Mouse (Mus musculus) heart, postnatal 0 days (tissue): Measurements from ENCODE around the gene Zfp827. TPM values are rescaled to one million over a fixed set of nuclear protein-coding genes. Genes with fewer than 3 reads are reported as not detected.

Source experiments
- ATAC-seq: fragments of 200-750 bp; cut with Nextera tagmentation; 2 replicates; pipeline ENCODE4 v1.8.0; 2017; ENCODE audit warnings: low read depth, moderate number of reproducible peaks, moderate library complexity; ENCODE audit not compliant: insufficient read depth
- DNase-seq: peaks from one replicate; pipeline ENCODE4 v3.0.0-alpha.2; 2016; ENCODE audit warnings: low spot score
- H3K27ac ChIP-seq: fragments of 300-500 bp; sonication (generic); 2 replicates; pipeline ENCODE4 v1.5.1; 2014; ENCODE audit warnings: low read depth, mild to moderate bottlenecking
- H3K27me3 ChIP-seq: fragments of 300-500 bp; sonication (generic); 2 replicates; pipeline ENCODE4 v1.6.1; 2014; ENCODE audit warnings: low read length, mixed read lengths; ENCODE audit not compliant: control insufficient read depth, insufficient read depth
- H3K36me3 ChIP-seq: fragments of 300-500 bp; sonication (generic); replicated peaks from 2 replicates; pipeline ENCODE4 v1.6.1; 2014; ENCODE audit warnings: low read length, mixed read lengths; ENCODE audit not compliant: control insufficient read depth, insufficient read depth
- H3K4me1 ChIP-seq: fragments of 300-500 bp; sonication (generic); 2 replicates; pipeline ENCODE4 v1.6.1; 2014; ENCODE audit warnings: antibody characterized with exemption; ENCODE audit not compliant: control insufficient read depth, insufficient read depth
- H3K4me2 ChIP-seq: fragments of 300-500 bp; sonication (generic); 2 replicates; pipeline ENCODE4 v1.6.1; 2014; ENCODE audit warnings: low read depth, mild to moderate bottlenecking, low read length, moderate library complexity
- H3K4me3 ChIP-seq: fragments of 300-500 bp; sonication (generic); 2 replicates; pipeline ENCODE4 v1.5.1; 2014; ENCODE audit warnings: low read depth, low read length
- H3K9ac ChIP-seq: fragments of 300-500 bp; sonication (generic); replicated peaks from 2 replicates; pipeline ENCODE4 v1.6.1; 2014; ENCODE audit warnings: low read depth, low read length, mixed read lengths
- H3K9me3 ChIP-seq: fragments of 300-500 bp; sonication (generic); replicated peaks from 2 replicates; pipeline ENCODE4 v1.6.1; 2016; ENCODE audit warnings: low read length; ENCODE audit not compliant: control insufficient read depth
- CTCF ChIP-seq: IDR thresholded peaks from 2 replicates; pipeline ENCODE4 v1.5.1; 2016; ENCODE audit warnings: antibody characterized with exemption, control low read depth, low read depth
- EP300 ChIP-seq: IDR thresholded peaks from 2 replicates; pipeline ENCODE4 v1.6.1; 2016; ENCODE audit warnings: antibody characterized with exemption, low read depth
- WGBS: fragments of 180-500 bp; shearing (Covaris S2); extraction: QIAGEN DNeasy Blood & Tissue Kit; methylation state at CpG from one replicate; pipeline ENCODE4 v1.1.7; 2014; 5-methylcytosine and 5-hydroxymethylcytosine counted together
- polyA plus RNA-seq: library from polyadenylated mRNA; unstranded; fragments of >200 nt; fragmentation: Nextera tagmentation; extraction: Ambion mirVana; gene quantifications from 2 replicates; pipeline ENCODE4 v1.2.1, GENCODE M21; 2015
- total RNA-seq: library from RNA; depleted of rRNA; stranded (reverse); fragments of >200 nt; gene quantifications from 2 replicates; pipeline ENCODE4 v1.2.3, GENCODE M21; 2014; ENCODE audit warnings: low replicate concordance

Zfp827 gene
- total and polyA plus RNA-seq, 2 experiments from 2014 or later, result 4.8 to 22.7 TPM

DNA sequence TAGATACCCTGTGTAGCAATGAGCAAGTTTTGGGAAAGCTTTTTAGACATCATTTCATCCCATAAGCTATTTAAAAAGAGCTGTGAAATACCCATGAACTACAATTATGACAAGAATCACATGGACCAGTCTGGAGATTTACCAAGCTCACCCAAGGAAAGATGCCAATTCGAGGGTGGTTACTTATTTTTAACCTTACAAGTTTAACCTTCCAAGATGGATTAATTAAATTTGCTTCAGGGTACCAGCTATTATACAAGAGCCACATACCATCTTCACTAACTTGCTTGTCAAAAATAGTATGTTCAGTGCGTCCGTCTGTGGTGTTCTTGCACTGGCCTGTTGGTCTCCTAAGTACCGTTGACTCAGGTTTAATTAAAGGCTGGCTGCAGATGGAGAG lies 123.4 kb downstream of the Zfp827 start:
- TF ChIP-seq CTCF (no peak), EP300 (no peak)
- WGBS, result 83% methylated on average over 4 of the region's 4 CpGs
- Histone ChIP-seq H3K27ac (no peak overlapping the region), H3K4me1 (peaks cover 4% of the 10 kb centered on the region), H3K9ac (no peak overlapping the region), H3K4me2 (no peak overlapping the region), H3K9me3 (no peaks in the 10 kb centered on the region), H3K27me3 (no peaks in the 10 kb centered on the region), H3K4me3 (no peak overlapping the region), H3K36me3 (peaks cover 26% of the 10 kb centered on the region)
- ATAC-seq (no peak), DNase-seq (no peak)

DNA sequence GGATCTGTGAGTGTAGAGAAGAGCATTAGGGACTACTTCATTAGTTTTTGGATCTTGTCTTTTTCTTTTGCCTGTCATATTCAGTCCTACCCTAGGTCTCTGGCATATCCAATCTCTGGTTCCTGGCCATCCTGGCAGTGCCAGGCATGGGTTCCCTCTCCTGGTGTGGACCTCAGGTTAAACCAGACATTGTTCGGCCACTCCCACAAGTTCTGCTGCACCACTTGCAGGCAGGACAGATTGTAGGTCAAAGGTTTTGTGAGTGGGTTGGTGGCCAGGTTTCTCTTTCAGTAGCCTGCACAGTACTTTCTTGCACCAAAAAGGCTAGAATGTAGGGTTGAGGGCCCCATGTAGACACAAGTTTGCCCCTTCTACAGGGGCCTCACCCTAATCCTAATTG lies 125.0 kb downstream of the Zfp827 start:
- Histone ChIP-seq H3K4me3 (no peak overlapping the region), H3K9ac (no peak overlapping the region), H3K4me1 (peaks cover 4% of the 10 kb centered on the region), H3K4me2 (no peak overlapping the region), H3K9me3 (no peaks in the 10 kb centered on the region), H3K27me3 (no peaks in the 10 kb centered on the region), H3K27ac (no peak overlapping the region), H3K36me3 (peaks cover 26% of the 10 kb centered on the region)
- ATAC-seq (no peak), DNase-seq (no peak)
- WGBS, result 100% methylated on average over 1 of the region's 1 CpGs
- no peak for TF ChIP-seq CTCF
- no peak for TF ChIP-seq EP300

GRCm38 (mm10) chr8:79153637-79154036 lies 125.4 kb downstream of the Zfp827 start:
- H3K9me3 ChIP-seq, result no peaks in the 10 kb centered on the region
- no peak overlapping the region for H3K9ac ChIP-seq
- H3K27ac ChIP-seq, result no peak overlapping the region
- 93% methylated on average over 4 of the region's 4 CpGs for WGBS
- no peak overlapping the region for H3K4me3 ChIP-seq
- H3K36me3 ChIP-seq, result peaks cover 26% of the 10 kb centered on the region
- TF ChIP-seq EP300 (no peak), CTCF (no peak)
- no peak overlapping the region for H3K4me2 ChIP-seq
- H3K27me3 ChIP-seq, result no peaks in the 10 kb centered on the region
- no peak for ATAC-seq
- peaks cover 4% of the 10 kb centered on the region for H3K4me1 ChIP-seq
- DNase-seq, result no peak

GRCm38 (mm10) chr8:79155556-79156161 lies 127.4 kb downstream of the Zfp827 start:
- TF ChIP-seq CTCF, result no peak
- TF ChIP-seq EP300, result no peak
- H3K27me3 ChIP-seq, result no peaks in the 10 kb centered on the region
- no peaks in the 10 kb centered on the region for H3K9me3 ChIP-seq
- 87% methylated on average over 10 of the region's 10 CpGs for WGBS
- H3K9ac ChIP-seq, result no peak overlapping the region
- H3K4me2 ChIP-seq, result no peak overlapping the region
- DNase-seq, result no peak
- H3K4me3 ChIP-seq, result no peak overlapping the region
- H3K36me3 ChIP-seq, result peaks cover 21% of the 10 kb centered on the region
- no peak overlapping the region for H3K27ac ChIP-seq
- ATAC-seq, result no peak
- peaks cover 2% of the 10 kb centered on the region for H3K4me1 ChIP-seq

- no peak for ATAC-seq
- 79% methylated on average over 4 of the region's 4 CpGs for WGBS
Measured at GRCm38 (mm10) chr8:79157366-79157765, 129.1 kb downstream of the Zfp827 start.

DNA sequence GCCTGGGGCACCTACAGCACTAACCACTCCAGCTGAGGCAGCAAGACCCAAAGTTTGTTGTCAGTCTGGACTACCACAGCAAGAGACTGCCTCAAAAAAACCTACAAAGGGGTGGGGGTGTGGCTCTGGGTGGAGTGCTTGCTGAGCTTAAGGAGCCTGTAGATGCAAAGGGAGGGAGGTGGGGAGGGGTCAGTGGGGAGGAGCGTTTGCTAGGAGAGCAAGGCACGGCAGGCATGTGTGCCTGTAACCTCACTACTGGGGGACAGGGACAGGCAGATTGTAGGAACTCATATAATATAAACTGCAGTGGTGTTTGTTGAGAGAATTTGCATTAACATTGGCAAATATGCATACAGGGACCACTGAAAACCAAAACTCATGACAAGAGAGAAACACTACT lies 130.1 kb downstream of the Zfp827 start:
- peaks cover 14% of the 10 kb centered on the region for H3K36me3 ChIP-seq
- whole genome bisulfite sequencing, result 53% methylated on average over 2 of the region's 2 CpGs
- peaks cover 6% of the 10 kb centered on the region for H3K4me1 ChIP-seq
- no peaks in the 10 kb centered on the region for H3K27me3 ChIP-seq
- H3K9ac ChIP-seq, result no peak overlapping the region
- H3K9me3 ChIP-seq, result no peaks in the 10 kb centered on the region
- no peak for DNase-seq
- TF ChIP-seq CTCF (no peak), EP300 (no peak)
- ATAC-seq, result no peak
- no peak overlapping the region for H3K4me2 ChIP-seq
- H3K4me3 ChIP-seq, result no peak overlapping the region
- no peak overlapping the region for H3K27ac ChIP-seq

More at GRCm38 (mm10) chr8:79157366-79157765, 129.1 kb downstream of the Zfp827 start:
- TF ChIP-seq EP300, result no peak
- no peak for TF ChIP-seq CTCF
- DNase-seq, result no peak
- no peaks in the 10 kb centered on the region; the same call in none of the 2 replicates for H3K4me1 ChIP-seq
- no peaks in the 10 kb centered on the region for H3K9me3 ChIP-seq
- H3K27me3 ChIP-seq, result no peaks in the 10 kb centered on the region
- peaks cover 21% of the 10 kb centered on the region for H3K36me3 ChIP-seq
- no peak overlapping the region for H3K27ac ChIP-seq
- no peak overlapping the region for H3K4me3 ChIP-seq
- no peak overlapping the region for H3K9ac ChIP-seq
- H3K4me2 ChIP-seq, result no peak overlapping the region
